Mouse (Mus musculus) heart, postnatal 0 days (tissue): Measurements from ENCODE around the gene Nod2.

Source experiments
- CTCF ChIP-seq: IDR thresholded peaks from 2 replicates; pipeline ENCODE4 v1.5.1; 2016; ENCODE audit warnings: antibody characterized with exemption, control low read depth, low read depth
- EP300 ChIP-seq: IDR thresholded peaks from 2 replicates; pipeline ENCODE4 v1.6.1; 2016; ENCODE audit warnings: antibody characterized with exemption, low read depth

- TF ChIP-seq CTCF (no peak), EP300 (no peak)
Observed at GRCm38 (mm10) chr8:88692866-88693265, 45.8 kb downstream of the Nod2 start.
